ENCODE assay signal across 8 mouse cellular contexts in the genomic region with DNA sequence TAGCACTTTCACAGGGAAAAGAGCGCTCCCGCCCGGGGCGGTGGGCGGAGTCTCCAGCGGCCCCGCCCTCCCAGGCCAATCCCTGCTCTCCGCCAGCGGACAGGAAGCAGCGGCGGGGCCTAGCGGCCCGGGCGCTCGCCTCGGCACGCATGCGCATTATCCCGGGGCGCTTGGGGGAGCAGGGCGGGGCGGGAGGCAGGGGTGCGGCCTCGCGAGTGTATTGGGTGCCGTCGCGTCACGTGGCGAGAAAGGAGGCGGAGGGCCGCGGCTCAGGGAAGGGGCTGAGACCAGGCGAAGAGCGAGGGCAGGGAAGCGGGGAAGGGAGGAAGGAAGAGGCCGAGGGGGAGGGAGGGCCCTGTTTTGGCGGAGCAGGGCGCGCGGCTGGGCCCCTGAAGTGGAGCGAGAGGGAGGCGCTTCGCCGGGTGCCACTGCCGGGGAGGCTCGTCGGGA. TPM values are rescaled to one million over a fixed set of nuclear protein-coding genes. Genes with fewer than 3 reads are reported as not detected.
A peak's percentile ranks its signal among the peaks of the same experiment; 100 is the strongest.
DNase-seq lines count a peak whose midpoint lies in the region; ATAC-seq lines count a peak whose summit lies in the region.

Adam10 (plus strand) TSS at position 316 of the 450 bp plus-strand sequence.

- no peaks in the 10 kb centered on the region for H3K9me3 ChIP-seq in megakaryocyte, embryonic 14.5 days

- peak within 1 kb of the TSS; percentile 99 for H3K4me3 ChIP-seq in megakaryocyte, embryonic 14.5 days (replicated peaks)

- peak; percentile 100 for DNase-seq in ZHBTc4 (ENCODE audit: low read depth, low spot score)
- peak; percentile 96 to 97 for DNase-seq in gastrocnemius, adult 8-10 months (ENCODE audit: low spot score in 2 of 2)
- DNase-seq in hindlimb bud, embryonic 11.5 days (ENCODE audit: extremely low spot score, low read depth, low spot score), result peak; percentile 68
- peak; percentile 86 to 97 for DNase-seq in left cerebral cortex, adult 8-10 months (ENCODE audit: low spot score in 2 of 2)
- peak; percentile 99 for DNase-seq in right cerebral cortex, postnatal 10 days (ENCODE audit: low spot score in 2 of 2)
- DNase-seq in urinary bladder, postnatal 25 days (ENCODE audit: low spot score), result peak; percentile 98

- no peaks in the 10 kb centered on the region for H3K27me3 ChIP-seq in megakaryocyte, embryonic 14.5 days (replicated peaks)

- peaks cover 49% of the 10 kb centered on the region for H3K4me1 ChIP-seq in megakaryocyte, embryonic 14.5 days

- ATAC-seq in common myeloid progenitor, adult 5-6 weeks (replicated peaks; ENCODE audit: low read depth, poor library complexity, severe bottlenecking), result peak; percentile 98

- H3K36me3 ChIP-seq in megakaryocyte, embryonic 14.5 days (replicated peaks; ENCODE audit: low read length), result peaks cover 5% of the 10 kb centered on the region

RNA-seq across cellular contexts. Expression of gene Adam10, which starts in this region (rescaled TPM):
- total RNA-seq in common myeloid progenitor, adult 5-6 weeks (2017), result 82.0 and 101 TPM in 2 replicates
- total RNA-seq in gastrocnemius, adult 8-10 months (2022), result 10 to 100 TPM; 13.1 to 17.4 (median 16.1) TPM
- 10 to 100 TPM; 67.9 to 80.4 (median 71.5) TPM for total RNA-seq in left cerebral cortex, adult 8-10 months (2022)
- 25.9 and 40.9 TPM in 2 replicates for polyA plus RNA-seq in megakaryocyte, embryonic 14.5 days (2012; ENCODE audit: insufficient read depth, low replicate concordance)

Comparison
In these comparisons a context has a peak if more than half of its experiments do, and no peak if none do; other contexts are left out.
1. Peak in every context shown above with its lines: DNase-seq, ATAC-seq and H3K4me3 ChIP-seq.